Comparison of ENCODE assay signal across 10 mouse cellular contexts in genomic region chr9:61403866-61404614, GRCm38 (mm10). TPM values are rescaled to one million over a fixed set of nuclear protein-coding genes. Genes with fewer than 3 reads are reported as not detected.
DNase-seq lines count a peak whose midpoint lies in the region; ATAC-seq lines count a peak whose summit lies in the region.
"Had no signal": no experiment of that assay in that cellular context is flagged by ENCODE, and none has a peak within 500 bp of the region (broad histone marks: within the 10 kb centered on the region; RNA-seq: fewer than 3 reads in every experiment).

No protein-coding gene starts in this region.

- no peak overlapping the region for H3K4me3 ChIP-seq in embryonic facial prominence, embryonic 14.5 days (ENCODE audit: low read depth, low read length)
- no peak overlapping the region for H3K4me3 ChIP-seq in neural tube, embryonic 13.5 days
- H3K4me3 ChIP-seq: megakaryocyte, embryonic 14.5 days; stomach, embryonic 15.5 days had no signal

- 42% methylated on average over 16 of the region's 16 CpGs for WGBS in embryonic facial prominence, embryonic 14.5 days
- WGBS in neural tube, embryonic 13.5 days, result 54% methylated on average over 16 of the region's 16 CpGs

- H3K4me1 ChIP-seq in embryonic facial prominence, embryonic 14.5 days (ENCODE audit: control insufficient read depth, insufficient read depth, low read length), result peaks cover 36% of the 10 kb centered on the region
- H3K4me1 ChIP-seq in neural tube, embryonic 13.5 days (replicated peaks), result peaks cover 74% of the 10 kb centered on the region

- DNase-seq in kidney, adult 11 months, result peak; percentile 70
- no peak for DNase-seq in kidney, postnatal 10 days
- DNase-seq in embryonic facial prominence, embryonic 14.5 days (ENCODE audit: low spot score), result peak; percentile 72
- DNase-seq in kidney, adult 8-10 months, result peak; percentile 64 to 72
- no peak for DNase-seq in heart, adult 9 months (ENCODE audit: low spot score in 2 of 2)
- no peak for DNase-seq in urinary bladder, postnatal 36 days (ENCODE audit: low spot score in 2 of 2)
- no peak for DNase-seq in natural killer cell, adult 2 months (ENCODE audit: low spot score in 2 of 2)

- ATAC-seq in embryonic facial prominence, embryonic 14.5 days (ENCODE audit: low read depth), result no peak; the same call in 1 of the 2 replicates
- no peak for ATAC-seq in neural tube, embryonic 13.5 days (ENCODE audit: low read depth)

- H3K36me3 ChIP-seq in embryonic facial prominence, embryonic 14.5 days (ENCODE audit: control insufficient read depth, insufficient read depth, low read length), result peaks cover 78% of the 10 kb centered on the region
- peaks cover 60% of the 10 kb centered on the region for H3K36me3 ChIP-seq in neural tube, embryonic 13.5 days

- no peaks in the 10 kb centered on the region for H3K9me3 ChIP-seq in embryonic facial prominence, embryonic 14.5 days (ENCODE audit: control insufficient read depth, low read length)
- H3K9me3 ChIP-seq in neural tube, embryonic 13.5 days, result no peaks in the 10 kb centered on the region
- H3K9me3 ChIP-seq: stomach, embryonic 15.5 days had no signal

- H3K27ac ChIP-seq in embryonic facial prominence, embryonic 14.5 days (replicated peaks; ENCODE audit: low read depth, low read length), result peak overlapping the region; percentile 22
- peak overlapping the region; percentile 87 for H3K27ac ChIP-seq in neural tube, embryonic 13.5 days (replicated peaks)
- H3K27ac ChIP-seq: stomach, embryonic 15.5 days had no signal

- H3K27me3 ChIP-seq in embryonic facial prominence, embryonic 14.5 days (replicated peaks; ENCODE audit: control insufficient read depth, insufficient read depth, low read length), result no peaks in the 10 kb centered on the region
- H3K27me3 ChIP-seq in neural tube, embryonic 13.5 days, result no peaks in the 10 kb centered on the region; the same call in 1 of the 2 replicates
- H3K27me3 ChIP-seq: stomach, embryonic 15.5 days had no signal

- no peak overlapping the region for H3K9ac ChIP-seq in embryonic facial prominence, embryonic 14.5 days (ENCODE audit: low read depth, low read length)
- peak overlapping the region; percentile 35 for H3K9ac ChIP-seq in neural tube, embryonic 13.5 days
- H3K9ac ChIP-seq: stomach, embryonic 15.5 days had no signal

- no peak overlapping the region for H3K4me2 ChIP-seq in embryonic facial prominence, embryonic 14.5 days (ENCODE audit: low read depth, low read length)
- no peak overlapping the region for H3K4me2 ChIP-seq in neural tube, embryonic 13.5 days

RNA-seq across cellular contexts. Expression of gene Tle3, which starts 31.9 kb away (rescaled TPM):
- polyA plus RNA-seq in embryonic facial prominence, embryonic 14.5 days (2014; fragmentation: Nextera tagmentation; extraction: Ambion mirVana), result 25.5 and 31.4 TPM in 2 replicates
- polyA plus RNA-seq in neural tube, embryonic 13.5 days (2015; fragmentation: Nextera tagmentation; extraction: Ambion mirVana), result 31.1 and 33.7 TPM in 2 replicates

Comparison
In these comparisons a context has a peak if more than half of its experiments do, and no peak if none do; other contexts are left out.
1. DNase-seq: peak in kidney, adult 11 months (single experiment), embryonic facial prominence, embryonic 14.5 days (single experiment) and kidney, adult 8-10 months (2 of 2); none in kidney, postnatal 10 days (single experiment), heart, adult 9 months (0 of 2), urinary bladder, postnatal 36 days (0 of 2) and natural killer cell, adult 2 months (0 of 2).